Mouse (Mus musculus): ENCODE data around the gene Tmem242.

The Tmem242 gene

DNA sequence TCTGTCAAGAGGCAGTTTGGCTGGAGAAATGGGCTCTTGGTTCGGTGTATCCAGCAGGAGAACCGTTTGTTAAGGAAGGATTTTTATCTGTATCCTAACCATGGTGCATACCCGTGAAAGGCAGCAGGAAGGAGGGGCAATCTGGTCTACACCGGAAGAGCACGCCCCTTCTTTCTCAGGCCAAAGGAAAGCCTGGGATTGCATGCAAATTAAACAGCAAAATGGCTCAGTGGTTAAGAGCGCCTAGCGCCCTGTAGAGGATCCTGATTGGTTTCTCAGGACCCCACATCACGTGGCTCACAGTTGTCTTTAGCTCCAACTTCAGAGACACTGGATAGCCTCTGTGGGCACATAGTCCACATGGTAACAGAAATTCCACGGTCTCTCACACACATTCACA is 21.0 kb downstream of the Tmem242 start:
- intact Hi-C loops (cut with DNase I): no loop called here

DNA sequence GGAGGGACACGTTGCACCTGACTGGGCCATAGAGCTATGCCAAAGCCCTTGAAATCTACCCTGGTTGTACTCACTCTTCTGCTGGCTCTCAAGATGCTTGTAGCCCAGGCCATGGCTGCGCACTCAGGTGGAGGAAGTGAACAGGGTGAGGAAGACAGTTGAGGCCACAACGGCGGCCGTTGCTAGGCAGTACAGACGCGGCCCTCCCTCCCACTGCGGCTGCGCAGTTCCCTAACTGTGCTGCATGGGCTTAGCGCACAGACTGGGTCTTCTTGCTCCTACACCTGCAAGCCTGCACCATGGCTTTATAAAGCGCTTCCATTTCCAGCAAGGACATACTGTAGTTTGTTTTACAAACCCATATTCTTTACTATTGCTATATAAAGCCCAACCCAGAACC is 21.5 kb downstream of the Tmem242 start, which contains the start of gene Ldhal6b:
TSS of gene Ldhal6b (minus strand) at position 223 of the 400 bp plus-strand sequence.
- intact Hi-C loops (cut with DNase I): no loop called here

DNA sequence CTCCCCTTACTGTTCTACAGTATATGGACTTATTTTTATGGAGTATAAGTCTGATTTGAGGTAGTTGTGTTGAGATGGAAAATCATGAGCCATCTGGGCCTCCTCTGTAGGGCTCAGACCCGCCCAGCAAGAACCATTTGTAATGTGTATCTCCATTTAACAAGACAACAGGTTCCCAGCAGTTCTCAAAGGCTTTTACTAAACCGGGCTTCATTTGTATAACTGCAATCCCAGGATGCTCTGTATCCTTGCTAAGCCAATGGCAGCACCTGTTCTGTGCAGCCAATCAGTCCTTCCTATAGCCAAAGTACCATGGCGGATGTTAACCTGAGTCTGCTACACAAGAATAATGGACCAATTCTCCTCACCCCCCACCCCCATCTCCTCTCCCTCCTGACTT is 23.5 kb downstream of the Tmem242 start:
- intact Hi-C loops (cut with DNase I): no loop called here

DNA sequence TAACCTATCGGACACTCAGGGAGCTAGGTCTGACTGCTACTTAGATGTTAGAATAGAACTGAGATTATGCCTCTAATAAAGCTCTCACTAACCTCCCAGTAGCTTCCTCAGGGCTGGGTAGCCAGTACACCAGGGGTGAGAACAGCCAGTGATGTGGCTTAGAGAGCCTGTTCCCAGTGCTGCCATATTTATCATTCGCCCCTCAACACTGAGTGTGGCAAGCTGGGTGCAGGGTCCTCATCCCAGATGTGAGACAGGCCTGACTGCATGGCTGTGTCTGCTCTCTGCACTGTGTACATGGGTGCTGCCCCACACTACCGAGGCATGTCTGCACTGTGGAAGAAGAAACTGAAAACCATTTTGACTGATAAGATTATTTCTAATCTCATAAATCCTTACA is 26.0 kb downstream of the Tmem242 start:
- intact Hi-C loops (cut with DNase I): no loop called here

DNA sequence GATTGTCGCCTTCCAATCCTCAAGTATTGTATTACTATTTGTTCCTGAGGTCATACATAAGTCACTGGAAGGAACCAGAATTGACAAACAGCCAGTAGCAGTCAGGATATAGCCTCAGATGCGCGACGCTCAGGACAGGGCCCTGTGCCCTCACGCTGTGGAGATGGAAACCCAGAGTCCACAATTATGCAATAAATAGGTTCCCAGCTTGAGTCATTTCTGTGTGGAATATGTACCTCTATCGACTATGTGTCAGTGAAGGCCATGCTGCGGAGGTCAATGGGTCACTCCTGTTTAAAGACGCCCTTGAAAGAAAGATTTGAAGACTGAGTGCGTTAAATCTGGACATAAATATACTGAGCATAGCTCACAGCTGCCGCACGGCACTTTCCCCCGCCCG is 26.7 kb downstream of the Tmem242 start:
- intact Hi-C loops (cut with DNase I): no loop called here

DNA sequence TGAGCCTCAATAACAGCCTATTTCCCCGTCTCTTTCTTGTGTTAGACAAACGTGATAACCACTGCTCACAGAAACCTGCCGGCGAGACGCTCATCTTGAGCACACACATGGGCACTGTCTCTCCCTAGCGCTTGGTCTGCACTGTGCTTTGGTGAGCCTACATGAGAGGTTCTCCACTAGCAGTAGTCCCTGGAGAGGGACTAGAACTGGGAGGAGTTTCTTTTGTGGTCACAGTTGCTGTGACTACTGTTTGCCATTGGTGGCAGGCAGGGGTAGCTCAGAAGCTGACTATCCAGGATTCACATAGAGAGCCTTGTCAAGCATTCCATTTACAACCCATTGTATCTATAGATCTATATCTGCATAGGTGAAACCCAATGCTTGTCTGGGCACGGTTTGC is 27.3 kb downstream of the Tmem242 start:
- intact Hi-C loops (cut with DNase I): no loop called here

DNA sequence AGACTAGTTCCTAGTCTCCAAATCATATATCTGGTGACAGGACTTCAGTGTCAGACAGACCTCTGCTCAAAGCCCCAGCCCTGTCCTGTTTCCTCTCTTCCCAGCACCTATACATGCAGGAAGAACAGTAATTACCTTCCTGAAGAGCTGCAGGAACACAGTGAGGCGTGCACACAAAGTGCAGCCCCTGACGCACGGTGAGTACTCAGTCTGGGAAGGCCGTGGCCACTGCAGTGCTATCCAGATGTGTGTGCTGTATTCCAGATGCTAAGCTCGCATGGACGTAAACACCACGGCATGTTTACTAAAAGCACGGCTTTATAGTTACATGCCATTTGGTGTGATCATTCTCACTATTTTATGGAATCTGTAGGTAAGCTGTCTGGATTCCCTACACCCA is 27.8 kb downstream of the Tmem242 start:
- intact Hi-C loops (cut with DNase I): no loop called here

DNA sequence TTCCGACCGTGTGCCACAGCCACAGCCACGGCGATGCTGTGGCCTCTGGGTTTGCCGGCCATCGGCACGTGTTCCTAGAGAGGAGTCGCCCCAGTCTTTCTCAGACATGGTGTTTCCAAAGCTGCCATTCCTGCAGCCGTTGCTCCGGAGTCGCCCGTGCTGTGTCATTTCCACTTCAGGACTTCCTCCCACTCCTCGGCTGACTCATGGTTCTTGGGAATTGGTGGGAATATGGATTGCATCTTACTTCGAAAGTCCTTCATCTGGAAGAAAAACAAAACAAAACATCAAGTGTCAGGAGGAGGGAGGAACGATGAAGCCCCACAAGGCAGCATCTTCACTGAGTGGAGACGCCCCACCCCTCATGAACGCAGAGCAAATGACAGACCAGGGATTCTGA is 28.9 kb downstream of the Tmem242 start:
- intact Hi-C loops (cut with DNase I): no loop called here

DNA sequence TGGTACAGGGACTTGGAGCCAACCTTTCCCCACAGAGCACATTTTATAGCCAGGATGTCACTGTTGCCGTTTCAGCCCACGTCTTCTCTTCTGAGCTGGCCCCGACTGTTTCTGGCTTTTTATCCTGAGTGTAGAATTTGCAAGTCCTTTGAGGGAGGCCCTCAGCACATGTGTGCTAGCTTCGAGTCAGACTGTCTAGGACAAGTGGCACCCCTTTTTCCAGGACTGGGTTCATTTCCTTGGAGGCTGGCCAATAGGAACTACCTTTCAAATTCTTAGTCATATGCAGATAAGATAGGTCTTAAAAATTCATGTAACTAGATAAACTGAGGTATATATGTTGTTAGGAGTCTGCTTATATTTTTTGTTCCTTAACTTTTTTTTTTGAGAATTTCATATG is 29.7 kb downstream of the Tmem242 start:
- intact Hi-C loops (cut with DNase I): no loop called here

DNA sequence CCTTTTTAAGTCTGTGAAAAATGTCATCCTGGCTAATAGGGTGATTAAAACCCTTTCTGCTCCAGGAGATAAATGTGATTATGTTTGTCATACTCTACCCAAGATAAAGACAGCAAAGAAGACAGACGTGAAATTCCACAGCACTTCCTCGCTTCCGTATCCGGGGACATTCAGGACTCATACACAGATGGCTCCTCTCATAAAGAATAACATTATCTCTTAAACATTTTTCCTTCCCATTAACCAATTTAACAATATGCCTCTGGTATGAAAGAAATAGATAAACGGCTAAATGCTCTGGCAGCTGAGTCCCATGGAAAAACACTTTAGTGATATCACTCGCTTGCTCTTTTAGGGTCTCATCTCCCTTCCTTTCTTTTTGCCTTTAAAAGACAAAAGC is 33.0 kb downstream of the Tmem242 start:
- intact Hi-C loops (cut with DNase I): no loop called here

DNA sequence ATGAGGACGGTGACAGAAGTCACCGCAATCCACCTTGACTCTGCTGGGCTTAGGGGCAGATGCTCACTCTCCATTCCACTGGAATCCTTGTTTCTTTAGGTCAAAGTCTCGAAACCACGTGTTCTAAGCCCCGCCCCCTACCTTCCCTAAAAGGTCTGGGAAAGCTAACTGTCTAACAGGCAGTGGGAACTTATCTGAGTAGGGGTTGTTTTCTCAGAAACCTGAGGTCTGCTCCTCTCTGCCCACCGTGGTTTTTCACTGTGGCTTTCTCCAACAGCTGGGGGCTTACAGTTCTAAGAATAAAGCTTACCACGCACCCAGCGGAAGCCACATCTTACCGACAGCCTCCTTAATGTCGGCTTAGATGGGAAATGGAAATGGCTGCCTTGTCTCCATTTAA is 33.5 kb downstream of the Tmem242 start:
- intact Hi-C loops (cut with DNase I): no loop called here

DNA sequence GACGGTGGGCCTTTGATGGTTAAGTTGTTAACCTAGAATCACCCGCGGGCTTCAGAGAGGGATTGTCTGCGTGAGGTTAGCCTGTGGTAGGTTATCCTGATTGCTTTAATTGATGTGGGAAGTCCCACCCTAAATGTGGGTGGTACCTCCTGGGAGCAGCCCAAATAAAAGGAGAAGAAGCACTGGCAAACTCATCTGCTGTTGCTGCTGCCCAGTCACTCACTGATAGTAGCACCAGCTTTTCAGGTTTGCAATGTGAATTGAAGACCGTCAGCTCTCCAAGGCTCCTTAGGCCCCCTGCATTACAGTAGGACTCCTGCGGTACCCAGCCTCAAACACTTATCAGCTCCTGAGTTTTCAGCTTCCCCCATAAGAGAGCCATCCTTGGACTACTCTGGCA is 36.2 kb downstream of the Tmem242 start:
- intact Hi-C loops (cut with DNase I): loop anchor here (5.0 kb wide), 1 partner anchor 72 kb away; no protein-coding TSS in a partner anchor

DNA sequence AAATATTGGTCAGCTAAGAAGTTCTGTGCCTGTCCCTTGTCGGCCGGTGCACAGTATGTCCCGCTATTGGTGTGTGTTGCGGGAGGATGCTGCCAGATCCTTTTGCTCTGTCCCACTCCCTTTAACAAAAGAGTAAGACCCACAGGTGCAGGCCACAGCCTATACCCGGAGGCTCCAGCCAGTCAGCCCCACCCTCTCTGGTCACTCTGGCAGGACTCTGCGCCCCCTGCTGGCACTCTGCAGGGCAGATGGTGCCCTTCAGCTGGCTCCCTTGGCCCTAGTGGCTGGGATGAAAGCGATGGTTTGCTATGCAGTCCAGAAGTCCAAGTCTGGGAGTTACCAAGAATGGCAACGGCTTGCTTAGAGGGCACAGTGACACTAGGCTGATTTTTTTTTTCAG is 37.4 kb downstream of the Tmem242 start:
- intact Hi-C loops (cut with DNase I): loop anchor here (5.0 kb wide), 1 partner anchor 70 kb away; no protein-coding TSS in a partner anchor

DNA sequence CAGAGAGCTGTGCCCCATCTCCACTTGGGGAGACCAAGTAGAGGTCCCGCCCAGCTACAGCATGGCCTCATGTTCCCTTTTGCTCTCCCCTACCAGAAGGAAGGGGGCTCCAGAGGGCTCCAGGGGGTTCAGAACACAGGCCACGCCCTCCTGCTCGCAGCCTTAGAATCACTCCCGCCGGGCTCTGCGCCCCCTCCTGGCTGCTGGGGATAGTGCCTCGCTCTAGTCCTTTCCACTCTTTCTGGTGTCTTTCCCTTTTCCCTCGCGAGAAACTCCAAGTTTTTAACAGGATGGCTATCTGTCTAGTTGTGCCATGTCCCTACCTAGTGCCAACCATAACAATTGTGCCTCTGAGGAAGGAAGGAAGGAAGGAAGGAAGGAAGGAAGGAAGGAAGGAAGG is 38.0 kb downstream of the Tmem242 start:
- intact Hi-C loops (cut with DNase I): loop anchor here (5.0 kb wide), 1 partner anchor 70 kb away; no protein-coding TSS in a partner anchor

DNA sequence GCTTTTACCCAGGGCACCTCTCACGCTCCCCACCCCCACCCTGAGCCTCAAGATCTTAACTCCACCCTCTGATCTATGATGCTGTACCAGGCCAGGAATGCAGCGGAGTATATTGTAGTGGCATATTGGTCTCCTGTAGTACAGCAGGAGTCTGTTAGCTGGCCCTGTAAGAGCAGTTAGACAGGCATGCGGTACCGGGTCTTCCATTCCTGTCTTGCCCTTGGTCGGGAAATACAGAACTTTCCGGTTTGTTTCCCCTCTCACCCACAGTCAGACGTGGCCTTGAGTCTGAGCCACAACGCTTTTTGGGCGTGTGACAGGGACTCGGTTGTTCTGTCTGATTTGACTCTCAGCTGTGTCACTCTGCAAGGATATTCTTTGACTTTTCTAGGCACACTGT is 38.8 kb downstream of the Tmem242 start:
- intact Hi-C loops (cut with DNase I): loop anchor here (5.0 kb wide), 1 partner anchor 69 kb away; no protein-coding TSS in a partner anchor

DNA sequence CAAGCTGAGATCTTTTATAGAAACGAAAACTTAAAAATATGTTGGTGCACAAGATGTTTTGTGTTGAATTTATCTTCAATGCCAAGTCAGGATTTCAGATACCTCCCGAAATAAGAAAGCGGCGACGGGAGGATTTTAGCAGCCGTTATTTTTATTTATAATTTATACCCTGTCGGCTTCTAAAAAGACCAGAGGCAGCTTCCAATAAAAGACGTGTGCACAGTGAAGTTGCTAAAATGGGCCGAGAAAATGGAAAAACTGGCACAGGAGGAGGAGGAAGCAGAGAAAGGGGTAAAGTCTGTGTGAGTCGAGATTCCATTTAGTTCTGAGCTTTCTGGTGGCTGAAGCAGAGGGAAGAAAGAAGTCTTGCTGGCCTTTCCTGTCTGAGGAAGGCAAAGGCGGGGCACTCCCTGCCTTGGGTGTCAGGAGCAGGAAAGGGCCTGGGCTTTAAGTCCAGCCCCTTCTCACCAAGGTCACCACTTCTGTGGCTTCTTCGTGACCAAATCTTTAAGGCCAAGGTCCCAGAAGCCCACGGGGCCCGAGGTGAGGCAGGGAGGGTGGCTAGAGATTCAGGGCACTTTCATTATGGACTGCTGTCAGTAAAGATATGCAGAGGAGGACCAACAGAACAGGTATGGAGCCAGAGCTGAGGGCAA is 39.5 kb downstream of the Tmem242 start:
- intact Hi-C loops (cut with DNase I): loop anchor here (5.0 kb wide), 1 partner anchor 68 kb away; no protein-coding TSS in a partner anchor

DNA sequence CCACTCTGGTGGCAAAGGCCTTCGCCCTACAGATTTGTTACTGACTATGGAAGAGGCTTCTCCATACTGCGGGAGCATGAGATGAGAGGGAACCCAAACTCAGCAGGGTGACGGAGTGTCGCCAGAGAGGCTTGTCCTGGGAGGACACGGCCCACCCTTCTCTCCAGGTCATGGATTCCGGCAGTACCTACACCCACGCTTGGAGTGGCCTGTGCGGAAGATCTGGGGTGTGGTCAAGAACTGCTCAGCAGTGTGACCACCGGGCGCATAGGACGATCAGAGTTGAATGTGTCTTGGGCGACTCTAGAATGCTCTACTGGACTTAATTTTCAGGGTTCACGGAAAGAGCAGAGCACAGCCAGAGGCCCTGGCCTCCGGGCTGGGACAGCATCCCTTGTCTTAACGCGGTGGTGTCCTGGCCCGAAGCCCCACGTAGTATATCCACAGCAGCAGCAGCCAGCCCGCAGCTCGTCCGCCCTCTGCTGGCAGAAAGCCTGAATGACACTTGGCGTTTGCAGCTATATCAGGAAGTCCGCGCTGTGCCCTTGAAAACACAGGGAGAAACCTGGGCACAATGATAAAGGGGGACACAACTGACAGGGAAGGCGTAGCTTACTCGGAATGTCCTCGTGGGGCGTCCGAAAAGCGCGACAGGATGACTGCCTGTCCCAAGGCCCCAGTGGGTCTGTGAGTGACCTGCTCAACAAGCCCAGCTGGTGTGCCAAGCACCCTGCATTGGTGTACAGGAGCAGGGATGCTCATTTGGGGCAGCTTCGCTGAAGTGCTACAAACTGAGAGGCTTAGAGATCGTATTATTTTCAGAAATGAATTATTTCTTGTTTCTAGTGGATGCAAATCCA is 42.7 kb downstream of the Tmem242 start:
- intact Hi-C loops (cut with DNase I): loop anchor here (5.0 kb wide), 1 partner anchor 145 kb away; no protein-coding TSS in a partner anchor

DNA sequence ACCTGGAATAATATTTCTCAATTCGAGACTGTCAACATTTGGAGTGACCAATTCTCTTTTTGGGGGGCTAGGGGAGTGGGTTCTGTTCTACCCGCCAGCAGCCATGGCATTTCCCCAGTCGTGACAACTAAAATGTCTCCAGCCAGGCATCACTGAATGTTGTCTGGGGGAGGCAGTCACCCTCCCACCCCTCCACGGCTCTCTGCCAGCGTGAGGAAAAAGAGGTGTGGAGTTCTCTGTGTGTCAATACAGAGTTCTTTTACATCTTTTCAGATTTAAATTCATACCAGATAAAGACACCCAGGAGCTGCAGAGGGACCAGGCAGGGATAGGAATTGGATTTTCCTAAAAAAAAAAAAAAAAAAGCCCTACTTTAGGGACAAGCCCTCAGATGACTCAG is 43.8 kb downstream of the Tmem242 start:
- intact Hi-C loops (cut with DNase I): loop anchor here (5.0 kb wide), 1 partner anchor 144 kb away; no protein-coding TSS in a partner anchor

DNA sequence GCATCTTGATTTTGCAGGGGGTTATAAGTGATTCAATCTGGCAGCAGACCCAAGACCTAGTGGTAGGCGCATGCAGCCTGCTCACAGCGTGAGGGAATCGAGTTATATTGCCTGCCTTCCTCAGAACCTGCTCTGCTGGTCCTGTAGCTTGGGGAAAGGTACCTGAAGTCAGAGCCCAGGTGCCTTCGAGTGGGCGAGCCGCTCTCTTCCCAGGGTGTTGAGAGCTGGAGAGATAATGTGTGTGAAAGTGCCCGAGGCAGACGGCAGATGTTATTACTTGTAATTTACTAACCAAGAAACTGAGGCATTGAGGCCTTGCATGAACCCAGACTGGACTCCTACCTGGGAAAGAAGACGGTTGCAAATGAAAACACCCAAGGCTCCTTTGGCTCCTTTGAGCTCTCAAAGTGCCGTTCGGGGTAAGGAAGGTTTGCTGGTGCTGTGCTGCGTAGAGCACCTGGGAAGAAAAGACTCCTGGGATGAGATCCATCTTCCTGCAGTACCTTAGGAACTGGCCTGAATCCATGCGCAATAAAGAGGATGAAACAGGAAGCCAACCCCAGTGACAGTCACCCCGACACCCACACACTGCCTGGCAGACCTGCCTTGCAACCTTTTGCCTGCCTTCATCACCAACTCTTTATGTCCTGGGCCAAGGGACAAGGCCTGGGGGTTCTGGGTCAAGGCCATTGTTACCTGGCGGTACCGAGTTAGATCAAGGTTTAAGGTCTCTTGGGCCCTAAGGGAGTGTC is 44.4 kb downstream of the Tmem242 start:
- intact Hi-C loops (cut with DNase I): loop anchor here (5.0 kb wide), 1 partner anchor 143 kb away; no protein-coding TSS in a partner anchor

DNA sequence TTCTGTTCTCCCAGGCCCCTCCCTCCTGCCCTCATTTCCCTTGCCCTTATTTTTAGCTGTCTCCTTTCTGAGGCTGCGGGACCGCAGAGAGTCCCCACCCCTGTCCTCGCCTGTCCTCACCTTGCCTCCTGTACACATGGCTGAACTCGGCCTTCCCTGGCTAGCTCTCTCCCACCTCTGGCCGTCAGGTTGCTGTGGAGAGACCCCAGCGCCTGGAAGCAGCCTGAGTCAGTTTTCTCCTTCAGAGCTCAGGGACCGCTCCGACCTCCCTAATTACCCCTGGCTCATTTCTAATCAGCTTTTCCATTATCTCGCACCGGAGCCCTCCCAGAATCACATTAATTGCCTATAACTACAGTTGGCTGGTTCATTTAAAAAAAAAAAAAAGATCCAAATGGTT is 49.4 kb downstream of the Tmem242 start:
- intact Hi-C loops (cut with DNase I): no loop called here

DNA sequence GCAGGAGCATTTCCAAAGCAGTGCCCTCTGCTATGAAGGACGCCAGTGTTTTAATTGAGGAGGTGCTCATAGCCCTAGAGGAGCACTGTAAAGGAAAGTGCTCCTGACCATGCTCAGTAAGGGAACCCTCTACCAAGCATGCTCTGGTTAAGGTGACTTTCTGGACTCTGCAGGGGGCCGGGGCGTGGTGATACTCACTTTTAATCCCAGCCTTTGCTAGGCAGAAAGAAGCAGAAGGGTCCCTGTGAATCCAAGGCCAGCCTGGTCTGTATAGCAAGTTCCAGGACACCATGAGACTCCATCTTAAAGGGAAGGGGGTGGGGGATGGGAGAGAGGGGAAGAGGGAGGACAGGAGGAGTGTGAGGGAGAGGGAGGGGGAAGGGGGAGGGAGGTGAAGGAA is 51.7 kb downstream of the Tmem242 start:
- intact Hi-C loops (cut with DNase I): no loop called here

All from adrenal gland (tissue).